Mouse (Mus musculus) embryo, embryonic 11 days (tissue): ENCODE data around the gene Itih4.

Source experiments
- DNase-seq: peaks from one replicate; pipeline ENCODE4 v3.0.0-alpha.2; 2015

Gene Itih4

DNA sequence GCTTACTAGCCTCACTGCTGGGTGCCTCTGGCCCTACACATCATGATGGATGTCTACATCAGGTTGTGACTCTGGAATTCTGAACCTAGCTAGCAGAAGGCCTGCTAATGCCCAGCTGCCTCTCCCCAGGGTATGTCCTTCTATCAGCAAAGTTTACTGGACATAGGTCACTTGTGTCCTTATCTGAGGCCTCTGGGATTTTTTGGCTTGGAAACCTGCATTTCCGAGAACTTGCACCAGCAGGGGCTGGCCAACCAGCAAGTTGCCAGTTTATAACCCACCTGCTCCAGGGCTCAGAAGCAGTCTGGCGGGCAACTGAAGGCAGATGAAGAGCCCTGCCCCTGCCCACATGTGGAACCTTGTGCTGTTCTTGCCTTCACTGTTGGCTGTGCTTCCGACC is at the start of gene Itih4:
Gene Itih4 (plus strand): TSS at position 273 of the 400 bp plus-strand sequence.
- no peak for DNase-seq

DNA sequence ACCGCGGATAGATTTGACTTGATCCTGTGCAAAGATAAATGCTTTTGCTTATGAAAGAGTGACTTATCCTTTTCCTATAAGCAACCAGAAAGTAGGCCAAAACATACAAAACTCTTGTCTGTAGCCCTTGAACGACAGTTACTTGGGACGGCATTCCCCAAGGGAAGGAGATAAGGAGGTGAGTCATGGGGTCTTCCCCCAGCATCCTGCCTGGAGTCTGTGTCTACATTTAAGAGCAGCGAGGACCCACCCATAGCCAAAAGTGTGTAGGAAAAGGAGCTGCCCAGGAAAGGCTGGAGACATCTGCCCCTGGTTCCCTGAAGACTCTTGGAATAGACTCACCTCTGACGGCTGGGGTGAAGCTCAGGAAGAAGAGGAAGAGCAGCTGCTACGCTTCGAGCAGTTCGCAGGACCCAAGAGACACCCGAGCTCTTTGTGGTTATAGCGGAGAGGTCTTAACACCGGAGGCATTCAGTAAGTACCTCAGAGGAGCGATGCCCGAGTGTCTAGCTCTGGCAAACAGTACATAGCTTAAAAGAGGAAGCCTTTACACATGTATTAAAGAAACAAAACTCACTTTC is 48.8 kb upstream of the Itih4 start:
- no peak for DNase-seq

DNA sequence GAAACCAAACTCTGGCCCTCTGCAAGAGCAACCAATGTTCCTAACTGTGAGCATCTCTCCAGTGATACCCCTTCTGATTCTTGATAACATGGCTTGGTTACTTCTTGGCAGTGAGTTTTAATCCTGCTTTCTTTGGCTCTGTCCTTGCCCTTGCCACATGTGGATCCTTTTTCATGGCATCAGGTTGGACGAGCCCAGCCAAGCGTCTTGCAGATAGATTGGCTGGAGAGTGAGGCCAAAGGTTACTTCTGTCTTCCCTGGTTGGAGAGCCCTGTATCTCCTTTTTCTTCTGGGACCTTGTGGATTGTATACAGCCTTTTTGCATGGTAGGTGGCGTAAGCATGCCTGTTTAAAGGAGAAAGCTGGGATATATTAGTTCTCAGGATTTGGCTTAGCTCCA is 42.6 kb upstream of the Itih4 start:
- DNase-seq: no peak

DNA sequence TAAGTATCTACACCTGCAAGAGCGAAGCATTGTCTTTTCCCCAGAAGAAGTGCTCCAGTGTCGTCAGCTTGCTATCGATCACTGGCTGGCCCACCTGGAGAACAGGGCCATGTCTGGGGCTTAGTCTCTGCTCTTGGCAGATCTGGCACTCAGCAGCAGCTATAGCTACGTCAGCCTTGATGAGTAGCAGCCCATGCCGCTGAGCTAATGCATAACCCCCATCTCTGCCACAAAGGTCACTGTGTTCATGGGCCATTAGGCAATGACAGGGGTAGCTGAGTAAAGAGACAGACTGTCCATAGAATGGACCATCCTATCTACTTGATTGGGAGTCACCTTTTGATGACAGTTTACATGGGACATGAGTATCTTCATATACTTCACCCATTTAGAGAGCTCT is 35.8 kb upstream of the Itih4 start:
- no peak for DNase-seq

DNA sequence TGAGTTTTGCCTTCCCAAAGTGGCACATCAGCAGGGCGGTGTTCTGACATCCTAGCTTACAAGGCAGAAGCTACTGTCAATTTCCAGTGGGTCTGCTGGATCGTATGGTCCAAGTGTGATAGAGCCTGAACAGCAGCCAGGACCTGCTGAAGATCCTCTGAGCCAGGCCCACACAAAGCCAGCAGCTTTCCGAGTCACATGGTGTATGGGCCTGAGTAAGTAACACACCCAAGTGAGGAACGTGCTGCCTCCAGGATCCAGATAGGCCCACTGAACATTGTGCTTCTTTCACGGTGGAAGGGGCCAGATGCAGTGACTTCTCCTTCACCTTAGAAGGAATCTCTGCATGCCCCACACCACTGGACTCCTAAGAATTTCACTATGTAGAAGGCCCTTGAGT is 34.0 kb upstream of the Itih4 start:
- DNase-seq: no peak

DNA sequence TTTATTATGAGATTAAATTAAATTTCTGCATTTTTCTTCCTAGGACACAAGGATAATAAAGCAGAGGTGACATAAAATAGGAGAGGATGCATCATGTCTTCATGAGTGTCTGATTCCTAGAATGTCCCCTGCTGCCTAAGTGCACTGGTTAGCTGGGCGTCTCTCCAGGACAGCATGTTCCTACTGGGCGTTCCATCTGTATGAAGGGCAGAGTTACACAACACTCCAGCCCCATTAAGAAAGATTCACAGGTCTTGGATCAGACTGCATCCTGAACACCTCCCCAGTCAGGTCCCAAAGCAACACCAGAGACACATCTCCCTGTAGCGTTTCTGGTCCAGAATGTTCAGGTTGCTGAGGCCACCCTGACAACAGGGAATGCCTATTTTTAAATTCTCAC is 31.0 kb upstream of the Itih4 start:
- no peak for DNase-seq

DNA sequence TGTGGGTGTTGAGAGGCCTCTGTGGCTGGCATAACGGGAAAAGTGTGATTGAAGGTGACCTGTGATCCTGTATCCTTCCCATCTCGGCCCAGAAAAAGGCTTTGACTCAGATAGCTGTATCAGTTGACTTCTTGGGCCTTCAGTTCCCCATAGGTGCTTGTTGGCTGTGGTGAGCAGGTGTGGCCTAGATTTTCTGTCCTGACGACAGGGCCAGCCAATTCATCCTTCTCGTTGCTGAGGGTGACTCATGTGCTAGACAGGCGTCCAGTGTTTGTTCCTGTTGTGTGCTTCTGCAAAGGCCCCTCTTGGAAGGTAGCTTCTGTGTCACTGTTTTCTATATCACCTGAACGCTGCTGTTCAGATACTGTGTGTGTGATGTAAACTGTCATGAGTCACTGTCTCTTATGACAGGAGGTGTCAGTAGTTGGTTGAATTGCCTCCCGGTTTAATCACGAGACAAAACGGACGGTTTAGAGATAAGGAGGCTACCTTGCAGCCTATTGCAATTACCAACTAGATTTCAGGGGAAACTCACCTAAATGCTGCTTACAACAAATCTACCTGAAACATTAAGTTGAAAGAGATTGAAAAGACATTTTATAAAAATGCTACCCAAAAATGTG is 29.3 kb upstream of the Itih4 start:
- no peak for DNase-seq

DNA sequence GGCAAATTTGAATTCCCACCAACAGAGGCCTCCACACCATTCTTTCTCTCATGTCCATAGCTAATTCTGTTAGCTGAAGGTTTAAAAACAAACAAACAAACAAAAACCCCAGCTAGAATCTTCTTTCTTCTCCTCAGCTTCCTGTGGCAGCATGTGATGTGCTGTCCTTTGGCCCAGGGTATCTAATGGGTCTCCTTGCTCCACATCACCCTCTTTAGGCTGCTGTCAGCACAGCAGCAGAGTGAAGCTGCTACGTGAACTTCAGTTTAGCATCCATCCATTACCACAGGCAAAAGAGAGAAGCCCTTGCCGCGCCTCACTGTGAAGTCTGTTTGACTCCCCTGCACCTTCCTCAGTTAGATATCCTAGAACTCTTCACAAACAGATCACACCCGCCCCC is 28.3 kb upstream of the Itih4 start:
- DNase-seq: no peak

DNA sequence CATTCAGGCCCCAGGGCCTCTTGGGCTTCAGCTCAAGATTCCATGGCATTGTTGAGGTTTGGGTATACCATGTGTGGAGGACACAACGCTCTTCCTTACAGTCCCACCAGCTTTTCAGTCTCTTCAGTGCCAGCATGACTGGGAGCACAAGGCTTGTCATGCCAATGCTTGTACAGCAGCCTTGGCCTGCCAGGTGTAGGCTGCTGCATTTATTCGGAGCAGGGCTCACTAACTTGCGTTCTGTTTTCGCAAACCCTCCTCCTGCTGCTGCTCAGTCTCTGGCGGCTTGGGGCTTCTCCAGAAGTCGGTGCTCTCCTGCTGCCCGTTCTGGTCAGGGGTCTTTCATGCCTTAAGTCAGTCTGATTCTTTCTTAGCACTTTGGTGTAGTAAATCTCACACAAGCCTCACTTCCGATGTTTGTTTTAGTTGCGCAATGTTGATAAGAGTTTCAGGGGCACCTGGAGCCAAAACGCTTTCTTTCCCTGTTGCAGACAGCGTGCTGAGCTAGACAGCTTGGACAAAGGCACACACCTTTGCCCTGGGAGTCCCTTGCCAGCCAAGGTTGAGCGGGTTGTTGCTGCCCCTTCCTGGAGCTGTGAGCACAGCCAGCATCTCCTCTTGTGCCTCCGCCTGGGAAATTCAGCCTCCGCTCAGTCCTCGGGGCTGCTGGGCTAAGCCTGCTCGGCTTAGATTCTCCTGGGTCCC is 24.7 kb upstream of the Itih4 start:
- no peak for DNase-seq

DNA sequence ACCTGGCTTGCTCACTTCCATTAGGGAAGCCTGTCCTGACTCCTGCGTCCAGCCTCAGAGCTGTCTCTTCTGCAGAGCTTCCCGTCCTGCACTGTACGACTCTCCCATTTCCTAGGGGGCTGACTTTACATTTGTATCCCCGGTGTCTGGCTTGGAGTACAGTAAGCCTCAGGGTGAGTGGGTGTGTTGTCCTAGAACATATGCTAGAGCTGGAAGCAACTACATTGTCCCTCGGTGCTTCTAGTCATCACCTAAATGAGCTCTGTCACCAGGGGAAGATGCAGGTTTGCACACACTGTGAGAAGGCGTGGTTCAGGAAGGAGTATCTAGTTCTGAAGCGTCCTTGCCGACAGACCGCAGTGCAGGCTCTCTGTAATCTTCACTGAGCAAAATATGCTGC is 23.9 kb upstream of the Itih4 start:
- no peak for DNase-seq

DNA sequence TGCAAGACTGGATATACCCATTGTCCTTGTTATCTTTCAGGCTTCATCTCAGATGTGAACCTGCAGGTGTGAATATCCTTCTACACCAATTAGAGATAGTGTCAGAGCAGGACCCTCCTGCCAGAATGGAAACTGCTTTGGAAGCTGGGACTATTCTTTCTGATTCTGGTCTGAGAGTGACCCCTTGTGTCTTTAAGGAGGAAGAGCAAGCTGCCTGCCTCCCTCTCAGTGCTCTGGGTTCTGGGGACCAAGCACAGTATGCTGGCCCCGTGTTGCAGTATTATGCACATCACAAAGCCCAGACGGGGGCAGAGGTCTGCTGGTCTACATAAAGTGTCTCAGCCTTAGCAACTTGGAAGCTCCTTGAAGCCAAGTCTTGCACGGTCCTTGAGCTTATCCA is 21.0 kb upstream of the Itih4 start:
- peak; percentile 38 for DNase-seq

DNA sequence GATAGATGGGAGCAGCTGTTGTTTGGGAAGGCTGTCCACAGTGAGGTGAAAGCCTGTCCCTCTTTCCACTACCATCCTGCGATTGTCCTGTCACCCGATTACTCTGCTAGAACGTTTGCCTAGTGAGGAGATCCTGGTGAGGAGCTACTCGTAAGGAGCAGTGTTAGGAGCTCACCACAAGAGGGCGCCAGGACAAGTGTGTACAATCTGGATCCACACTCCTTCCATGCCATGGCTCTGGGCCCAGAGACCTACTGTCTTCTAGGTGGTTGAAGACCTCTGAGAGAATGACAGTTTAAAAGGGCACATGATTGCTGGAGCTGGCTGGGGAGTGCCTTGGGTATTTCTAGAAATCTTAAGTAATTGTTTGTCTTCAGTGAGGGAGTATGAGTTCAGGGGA is 19.2 kb upstream of the Itih4 start:
- DNase-seq: peak; percentile 83

DNA sequence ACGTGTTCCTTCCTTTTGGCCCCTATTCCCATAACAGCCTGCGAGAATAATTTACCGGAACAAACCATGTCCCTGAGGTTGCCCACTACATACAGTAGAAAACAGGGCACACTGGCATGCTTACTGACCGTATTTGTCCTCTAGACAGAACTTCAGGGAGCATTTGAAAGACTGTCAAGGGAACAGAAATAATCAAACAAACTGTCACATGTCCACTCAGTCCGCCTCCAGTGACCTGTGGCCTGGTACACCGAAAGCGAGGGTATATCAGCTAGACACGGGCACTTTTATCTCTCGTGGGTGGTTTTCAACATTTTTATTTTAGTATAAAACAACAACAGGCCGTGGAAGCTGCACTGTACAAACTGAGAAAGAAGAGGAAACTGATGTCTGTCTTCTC is 17.4 kb upstream of the Itih4 start:
- DNase-seq: no peak

DNA sequence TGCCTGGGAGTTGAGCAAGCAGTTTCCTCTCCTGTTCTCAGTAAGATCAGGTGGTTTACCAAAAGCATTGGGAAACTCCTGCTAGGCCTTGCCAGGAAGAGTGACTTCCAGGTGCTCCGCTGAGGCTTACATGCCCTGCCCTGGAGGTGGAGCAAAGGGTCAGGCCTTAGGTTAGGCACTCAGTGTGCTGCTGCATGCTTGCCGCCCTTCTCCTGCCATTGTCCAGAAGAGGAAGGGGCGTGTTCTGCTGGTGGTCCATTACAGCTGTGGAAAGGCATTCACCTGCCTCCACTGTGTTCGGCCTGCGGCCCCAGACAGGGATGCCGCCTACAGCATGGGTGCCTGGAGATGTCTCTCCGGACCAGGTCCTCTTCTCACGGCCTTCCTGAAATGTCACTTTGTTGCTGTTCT is 16.9 kb upstream of the Itih4 start:
- DNase-seq: no peak

DNA sequence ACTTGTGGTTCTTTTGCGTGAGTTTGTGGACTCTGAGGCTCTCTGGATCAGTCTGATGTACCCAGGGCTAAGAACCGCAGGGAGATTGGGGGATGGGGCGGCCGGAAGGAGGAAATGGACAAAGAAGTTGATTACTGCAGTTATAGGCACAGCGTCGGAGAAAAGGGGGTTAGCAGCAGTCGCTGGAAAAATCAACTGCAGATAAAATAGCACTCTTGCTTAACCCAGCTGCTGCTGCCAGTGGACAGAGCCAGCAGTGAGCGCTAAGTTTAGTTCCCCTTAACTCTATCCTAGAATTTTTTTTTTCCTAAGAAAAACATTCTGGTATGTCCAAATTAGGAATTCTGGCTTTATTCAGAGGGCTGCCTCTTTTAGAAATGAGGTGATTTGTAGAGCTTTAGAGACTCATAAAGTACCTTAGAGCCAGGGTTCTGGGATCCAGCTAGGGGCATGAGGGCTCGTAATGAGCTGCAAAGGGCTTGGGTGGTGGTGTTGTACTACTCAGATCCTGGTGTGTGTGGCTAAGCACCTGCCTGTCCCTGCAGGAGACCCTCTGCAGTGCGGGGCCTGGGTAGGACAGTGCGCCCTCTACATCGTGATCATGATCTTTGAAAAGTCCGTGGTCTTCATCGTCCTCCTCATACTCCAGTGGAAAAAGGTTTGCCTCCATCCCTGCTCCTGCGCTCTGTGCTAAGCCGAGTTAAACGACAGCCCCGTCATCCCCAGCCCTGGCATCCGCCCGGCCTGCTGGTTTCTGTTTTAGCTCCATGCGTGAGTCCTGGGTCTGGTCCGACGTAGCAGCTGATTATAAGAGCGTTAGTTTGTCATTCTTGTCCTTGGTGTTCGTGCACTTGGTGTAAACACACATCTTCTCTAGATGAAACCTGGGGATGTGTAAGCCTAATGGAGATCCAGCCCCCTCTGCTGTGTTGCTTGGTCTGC is 15.8 kb upstream of the Itih4 start:
- no peak for DNase-seq

DNA sequence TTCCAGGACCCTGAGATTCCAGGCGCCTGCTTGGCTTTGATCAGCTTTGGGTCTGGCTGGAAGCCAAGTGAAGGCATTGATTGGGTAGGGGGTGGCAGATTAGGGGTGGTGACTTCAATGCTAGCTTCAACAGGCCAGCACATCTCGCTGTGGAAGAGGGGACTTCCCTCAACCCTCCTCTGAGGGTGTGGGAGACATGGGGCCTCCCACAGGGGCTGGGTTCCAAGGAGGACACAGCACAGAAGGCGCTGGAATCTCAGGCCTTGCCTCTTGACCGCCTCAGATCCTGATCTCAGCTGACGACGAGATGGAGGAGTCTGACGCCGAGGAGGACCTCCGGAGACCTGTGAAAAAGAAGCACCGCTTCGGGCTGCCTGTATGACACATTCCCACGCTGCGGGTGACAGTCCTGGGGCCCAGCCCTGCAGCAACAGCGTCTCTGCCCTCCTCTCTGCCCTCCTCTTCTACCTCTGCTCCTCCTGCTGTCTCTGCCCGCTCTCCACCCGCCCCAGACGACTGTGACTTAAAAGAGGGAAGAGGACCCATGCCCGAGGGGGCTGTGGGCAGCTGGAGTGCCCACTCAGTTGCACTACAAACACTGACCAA is 12.1 kb upstream of the Itih4 start:
- DNase-seq: no peak

DNA sequence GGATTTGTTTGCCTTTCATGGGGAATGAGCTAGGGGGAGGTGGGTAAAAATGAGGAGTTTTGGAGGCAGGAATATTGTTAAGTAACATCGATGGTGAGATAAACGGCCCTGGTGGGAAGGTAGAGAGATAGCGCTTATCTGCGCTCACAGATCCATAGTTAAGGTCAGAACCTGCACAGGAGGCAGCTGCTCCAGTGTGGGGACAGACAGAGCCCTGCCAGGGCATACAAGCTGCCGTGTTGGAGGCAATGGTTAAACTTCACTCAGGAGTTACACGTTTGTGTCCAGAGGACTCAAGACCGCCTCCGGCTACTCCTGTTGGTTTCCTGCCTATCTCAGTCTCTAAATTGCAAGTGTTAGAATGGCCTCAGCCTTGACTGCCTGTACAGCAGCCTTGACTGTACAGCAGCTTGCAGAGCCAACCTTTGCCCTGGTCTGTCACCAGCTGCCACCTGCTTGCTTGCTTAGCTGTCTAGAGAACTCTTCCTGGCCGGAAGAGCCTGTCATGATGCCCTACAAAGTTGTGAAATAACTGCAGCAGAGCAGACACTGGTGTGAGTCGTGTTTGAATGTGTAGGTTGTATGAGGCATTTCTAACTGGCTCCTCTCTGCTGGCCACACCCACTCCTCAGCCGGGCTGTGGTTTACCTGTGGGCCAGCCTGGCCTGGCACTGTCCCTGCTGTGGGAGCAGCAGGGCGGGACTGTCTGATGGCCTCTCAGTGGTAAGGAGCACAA is 11.0 kb upstream of the Itih4 start:
- no peak for DNase-seq

DNA sequence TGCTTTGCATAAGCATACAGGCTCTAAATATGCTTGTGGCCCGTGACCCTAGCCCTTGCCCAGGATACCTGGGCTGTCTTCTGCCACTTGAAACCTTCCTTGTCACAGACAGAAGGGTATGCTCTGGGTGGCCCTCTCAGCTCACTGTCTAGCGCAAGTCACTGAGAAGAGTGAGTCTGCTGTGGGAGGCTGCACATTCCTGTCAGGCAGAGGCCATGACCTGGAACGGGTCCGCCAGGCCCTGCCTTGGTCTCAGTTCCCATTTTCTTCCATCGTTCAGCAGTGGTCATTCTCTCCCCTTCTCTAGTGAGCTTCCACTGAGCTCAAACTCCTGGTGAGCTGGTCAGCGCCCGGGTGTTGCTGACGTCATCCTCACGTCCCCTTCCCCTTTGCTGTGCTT is 10.3 kb upstream of the Itih4 start:
- no peak for DNase-seq

DNA sequence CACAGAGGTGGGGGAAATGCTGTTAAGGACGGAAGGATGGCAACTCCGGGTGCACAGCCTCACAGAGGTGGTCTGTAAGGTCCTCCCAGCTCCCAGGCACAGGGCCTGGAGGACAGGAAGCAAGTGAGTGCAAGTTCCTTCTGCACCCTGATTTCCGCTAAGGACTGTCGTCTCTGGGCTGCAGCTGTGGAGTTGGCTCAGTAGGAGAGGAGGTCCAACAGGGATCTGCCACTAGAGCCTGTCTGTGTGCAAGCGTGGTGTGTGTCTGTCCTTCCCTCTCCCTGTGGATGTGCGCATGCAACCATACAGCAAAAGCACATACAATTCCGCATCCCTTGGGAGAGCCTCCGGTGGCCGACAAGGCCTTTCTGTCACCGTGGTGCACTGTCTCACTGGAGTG is 9.8 kb upstream of the Itih4 start:
- DNase-seq: no peak

DNA sequence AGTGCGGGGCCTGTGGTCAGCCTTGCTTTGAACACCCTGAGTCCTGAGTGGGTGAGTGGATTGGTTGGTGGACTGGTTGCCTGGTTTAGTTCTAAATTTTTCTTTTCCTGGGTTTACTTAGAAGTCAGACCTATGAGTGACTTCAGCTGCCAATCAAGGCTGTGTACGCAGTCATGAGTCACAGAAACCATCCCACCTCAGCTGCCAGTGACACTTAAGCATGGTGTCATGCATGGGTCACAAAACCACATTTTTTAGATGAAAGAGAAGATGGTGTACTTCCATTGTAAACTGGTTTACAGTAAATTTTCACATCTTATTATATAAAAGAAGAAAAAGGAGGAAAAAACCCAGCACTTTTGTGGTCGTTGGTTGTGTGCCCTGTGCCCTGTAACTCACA is 8.4 kb upstream of the Itih4 start:
- DNase-seq: no peak

DNA sequence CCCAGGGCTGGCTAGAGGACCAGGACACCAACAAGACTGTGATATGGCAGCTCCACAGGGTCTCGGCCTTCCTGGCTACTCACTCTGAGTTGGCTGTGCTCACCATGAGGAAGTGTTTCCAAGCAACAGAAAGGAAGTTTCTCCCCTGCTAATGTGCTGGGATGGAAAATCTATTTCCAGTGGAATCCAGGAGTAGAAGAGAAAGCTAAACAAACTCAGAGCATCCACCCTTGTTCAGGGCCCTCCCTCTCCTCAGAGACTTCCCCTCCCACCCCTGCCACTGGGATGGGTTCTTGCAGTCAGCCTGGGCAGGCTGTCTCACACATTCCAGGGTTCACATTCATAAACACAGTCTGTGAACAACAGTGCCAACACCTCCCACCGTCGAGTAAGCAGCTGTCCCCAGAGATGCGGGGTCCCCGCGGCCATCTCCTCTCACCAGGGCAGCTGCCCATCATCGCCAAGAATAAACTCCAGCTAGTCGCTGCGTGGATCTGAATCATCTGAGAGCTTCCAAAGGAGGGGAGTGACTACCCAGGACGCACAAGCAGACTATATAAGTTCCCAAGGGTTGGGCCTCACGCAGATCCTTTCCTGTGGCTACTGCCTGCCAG is 7.2 kb upstream of the Itih4 start, which contains the start of gene Mustn1:
Gene Mustn1 (plus strand): TSS at position 243 of the 614 bp plus-strand sequence.
- DNase-seq: no peak

DNA sequence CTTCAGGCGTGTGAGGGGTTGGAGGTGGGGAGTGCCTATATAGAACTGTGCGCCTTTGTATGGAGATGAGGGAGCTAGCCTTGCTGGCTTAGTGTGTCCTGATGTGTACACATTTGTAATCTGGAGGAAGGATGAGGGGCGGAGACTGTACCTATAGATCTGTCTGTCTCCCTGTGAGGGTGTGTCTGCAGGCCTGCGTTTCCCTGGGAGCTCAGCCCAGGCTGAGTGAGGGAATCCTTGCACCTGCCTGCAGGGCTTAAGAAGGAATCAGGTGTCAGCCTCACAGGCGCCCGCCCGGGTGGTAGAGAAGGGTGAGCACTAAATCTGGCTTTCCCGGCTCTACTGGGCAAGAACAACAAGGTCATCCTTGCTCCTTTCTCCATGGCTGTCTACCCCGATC is 6.5 kb upstream of the Itih4 start:
- DNase-seq: no peak
